Mouse (Mus musculus): ENCODE data around the gene Arhgap45. TPM values are rescaled to one million over a fixed set of nuclear protein-coding genes. Genes with fewer than 3 reads are reported as not detected.
"Not testable (repeated sequence)": the region's sequence is repeated elsewhere in the genome, so short reads cannot be mapped to it uniquely, and the experiment has no call there.

Gene Arhgap45
- total RNA-seq, 4 experiments from 2014 or later: 3.6 to 9.6 (median 6.0) TPM

DNA sequence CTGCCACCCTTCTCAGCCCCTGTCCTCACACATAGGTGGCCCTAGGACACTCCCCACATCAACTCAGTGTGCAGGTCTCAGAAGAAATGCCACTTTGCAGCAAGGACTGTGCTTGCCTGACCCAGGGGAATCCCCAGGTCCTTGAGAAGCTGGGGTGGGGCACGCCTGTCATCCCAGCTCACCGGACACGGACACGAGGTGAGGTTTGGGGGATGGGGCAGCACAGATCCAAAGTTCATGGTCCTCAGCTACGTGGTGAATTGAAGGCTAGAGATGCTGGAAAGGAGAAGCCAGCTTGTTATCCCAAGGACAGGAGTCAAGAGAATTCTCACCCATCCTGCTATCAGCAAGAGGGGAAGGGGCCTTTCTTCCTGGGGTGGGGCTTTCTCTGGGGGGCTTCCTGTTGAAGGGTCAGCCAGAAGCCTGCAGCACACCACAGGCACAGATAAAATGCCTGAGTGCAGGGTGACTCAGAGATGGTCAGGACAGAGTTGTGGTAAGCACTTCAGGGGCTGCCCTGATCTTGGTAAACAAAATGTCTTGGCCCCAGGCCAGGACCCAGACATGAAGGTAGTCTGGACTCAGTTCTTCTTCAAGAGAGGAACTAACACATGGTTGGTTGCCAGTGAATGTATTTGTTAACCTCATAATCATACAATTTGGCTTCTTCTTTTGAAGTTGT is 16.5 kb downstream of the Arhgap45 start:
- no peak for DNase-seq (ENCODE audit: low spot score in 2 of 2)

DNA sequence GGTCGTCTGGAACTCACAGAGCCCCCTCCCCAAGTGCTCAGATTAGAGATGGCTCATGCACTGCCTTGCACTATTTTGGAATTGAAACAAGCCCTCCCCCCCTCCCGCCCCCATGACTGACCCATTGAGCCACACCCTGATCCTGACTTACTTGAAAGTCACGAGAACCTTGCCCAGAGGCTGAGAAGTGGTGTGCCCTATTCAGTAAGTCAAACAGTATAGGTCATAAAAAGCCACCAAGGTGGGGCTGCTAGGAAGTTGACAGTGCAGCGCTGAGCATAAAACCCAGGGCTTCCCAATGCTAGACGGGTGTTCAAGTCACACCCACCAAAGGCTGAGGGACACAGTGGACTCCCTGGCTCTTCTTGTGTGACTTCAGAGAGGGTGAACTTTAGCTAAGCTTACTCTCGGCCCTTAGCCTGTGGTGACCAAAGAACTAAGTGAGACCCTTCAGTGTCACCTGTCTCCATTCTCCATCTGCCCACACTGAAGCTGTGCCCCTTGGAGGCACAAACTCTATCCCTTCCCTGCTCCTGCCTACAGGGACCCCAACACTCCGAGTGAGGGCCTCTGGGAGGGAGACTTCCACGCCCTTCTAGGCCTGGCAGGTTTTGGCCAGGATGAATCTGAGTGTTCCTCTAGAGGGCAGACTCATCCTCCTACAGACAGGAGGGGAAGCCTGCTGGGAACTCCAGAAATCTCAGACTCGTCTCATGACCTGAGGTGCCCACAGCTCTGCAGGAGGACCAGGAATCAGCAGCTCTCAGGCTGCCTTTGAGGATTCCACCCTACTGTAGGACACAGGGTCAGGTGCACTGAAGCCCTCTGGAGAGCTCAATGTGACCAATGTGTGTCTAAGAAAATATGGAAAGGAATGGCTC is 17.3 kb downstream of the Arhgap45 start:
- no peak for DNase-seq (ENCODE audit: low spot score in 2 of 2)

DNA sequence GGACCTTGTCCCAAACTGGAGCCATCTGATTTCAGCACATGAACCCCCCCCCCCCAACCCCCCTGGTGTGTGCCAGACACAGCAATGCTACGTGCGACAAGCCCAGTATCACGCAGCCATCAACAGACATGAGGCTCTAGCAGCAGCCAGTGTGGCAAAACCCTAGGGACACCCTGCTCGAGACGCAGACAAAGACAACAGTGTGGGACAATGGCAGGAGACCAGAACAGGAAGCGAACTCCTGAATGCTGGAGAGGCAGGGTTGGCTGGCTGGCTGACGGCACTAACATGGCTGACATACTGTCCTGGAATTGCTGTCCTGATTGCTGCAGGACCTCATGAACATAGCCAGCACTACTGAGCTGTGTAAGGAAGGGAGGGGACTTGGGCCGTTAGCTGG is 18.7 kb downstream of the Arhgap45 start:
- no peak for DNase-seq (ENCODE audit: low spot score in 2 of 2)

DNA sequence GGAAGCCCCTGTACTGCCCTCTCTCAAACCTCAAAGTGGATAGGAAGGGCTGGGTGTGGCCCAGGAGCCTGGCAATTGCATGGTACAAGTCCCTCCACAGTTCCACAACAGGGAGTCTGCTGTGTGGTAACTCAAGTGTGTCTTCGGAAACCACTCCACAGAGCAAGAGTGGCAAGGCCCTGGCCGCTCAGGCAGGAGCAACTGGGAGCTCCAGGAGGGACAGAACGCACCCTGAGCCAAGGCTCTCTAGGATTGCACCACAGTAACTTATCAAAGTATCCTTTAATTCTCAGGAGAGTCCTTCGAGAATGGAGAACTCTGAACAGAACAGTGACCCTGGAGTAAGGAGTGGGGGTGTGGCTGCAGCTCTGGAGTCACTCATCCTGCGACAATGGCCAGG is 19.2 kb downstream of the Arhgap45 start:
- no peak for DNase-seq (ENCODE audit: low spot score in 2 of 2)

DNA sequence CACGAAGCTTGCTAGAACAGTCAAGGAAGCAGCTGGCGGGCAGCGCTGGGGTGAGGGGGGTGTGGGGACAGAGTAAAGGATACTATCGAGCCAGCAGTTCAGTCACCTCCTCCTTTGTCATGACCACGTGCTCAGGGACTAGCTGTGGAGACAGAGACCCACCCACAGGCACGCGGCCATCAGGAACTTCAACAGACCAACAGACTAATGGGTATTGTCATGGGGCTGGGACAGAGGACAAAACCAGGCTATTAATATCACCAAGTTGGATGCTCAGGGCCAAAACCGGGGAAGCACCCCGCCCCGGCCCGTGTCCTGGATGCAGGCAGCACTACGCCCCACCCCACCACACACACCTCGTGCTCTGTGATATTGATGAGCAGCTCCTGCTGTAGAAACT is 20.4 kb downstream of the Arhgap45 start:
- no peak for DNase-seq (ENCODE audit: low spot score in 2 of 2)

DNA sequence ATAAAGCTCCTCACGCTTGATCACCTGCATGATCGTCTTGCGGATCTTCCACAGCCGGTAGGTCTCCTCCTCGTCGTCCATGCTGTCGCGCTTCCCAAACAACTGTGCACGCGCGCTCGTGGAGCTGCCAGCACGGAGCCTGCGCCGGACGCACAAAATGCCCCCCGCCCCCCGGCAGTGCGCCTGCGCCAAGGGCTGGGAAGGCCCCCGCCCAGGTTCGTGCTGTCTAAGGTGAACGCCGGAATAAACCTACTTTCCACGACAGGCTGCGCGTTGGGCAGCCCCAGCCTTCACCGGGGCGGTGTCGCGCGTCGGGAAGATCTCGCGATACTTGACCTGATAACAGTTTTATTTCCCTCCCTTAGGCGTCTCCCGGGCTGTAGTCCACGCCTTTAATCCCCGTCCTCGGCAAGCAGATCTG is 23.1 kb downstream of the Arhgap45 start, which contains the start of gene Polr2e:
TSS of gene Polr2e (minus strand) at position 237 of the 421 bp plus-strand sequence.
- peak; percentile 90 to 98 for DNase-seq (ENCODE audit: low spot score in 2 of 2)

DNA sequence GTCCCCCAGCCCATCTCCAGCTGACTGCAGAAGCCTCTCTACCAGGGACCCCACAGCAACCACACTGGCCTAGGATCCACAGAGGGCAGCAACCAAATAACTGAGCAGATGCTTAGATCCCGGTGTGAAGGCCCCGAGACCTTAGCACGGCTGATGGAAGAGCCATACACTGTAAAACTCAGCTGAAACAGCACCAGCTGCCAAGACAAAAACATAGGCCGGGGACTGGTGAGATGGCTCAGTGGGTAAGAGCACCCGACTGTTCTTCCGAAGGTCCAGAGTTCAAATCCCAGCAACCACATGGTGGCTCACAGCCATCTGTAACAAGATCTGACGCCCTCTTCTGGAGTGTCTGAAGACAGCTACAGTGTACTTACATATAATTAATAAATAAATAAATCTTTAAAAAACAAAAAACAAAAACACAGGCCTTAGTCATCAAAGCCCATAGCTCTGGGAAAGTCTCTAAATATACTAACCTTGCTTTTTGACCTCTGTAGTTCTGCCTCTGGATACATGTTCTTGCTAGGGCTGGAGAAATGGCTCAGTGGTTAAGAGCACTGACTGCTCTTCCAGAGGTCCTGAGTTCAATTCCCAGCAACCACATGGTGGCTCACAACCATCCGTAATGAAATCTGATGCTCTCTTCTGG is 25.1 kb downstream of the Arhgap45 start:
- DNase-seq (ENCODE audit: low spot score in 2 of 2): not testable (repeated sequence)

DNA sequence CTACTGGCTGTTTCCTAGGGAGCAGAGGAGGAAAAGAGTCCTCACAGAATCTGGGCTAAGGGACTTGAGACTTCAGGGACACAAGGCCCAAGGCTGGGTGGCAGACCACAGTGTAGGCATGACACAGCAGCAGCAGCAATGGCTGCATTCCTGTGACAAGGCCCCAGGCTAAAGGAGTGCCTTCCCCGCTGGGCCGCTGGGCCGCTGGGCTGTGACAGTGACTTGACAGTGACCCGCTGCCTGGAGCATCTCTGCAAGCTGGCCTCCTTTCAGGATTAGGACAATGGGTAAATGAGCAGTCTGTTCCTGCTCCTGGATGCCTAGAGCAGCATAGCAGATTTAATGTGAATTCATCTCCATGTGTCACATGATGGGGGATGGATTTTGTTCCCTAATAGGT is 27.6 kb downstream of the Arhgap45 start:
- no peak for DNase-seq (ENCODE audit: low spot score in 2 of 2)

DNA sequence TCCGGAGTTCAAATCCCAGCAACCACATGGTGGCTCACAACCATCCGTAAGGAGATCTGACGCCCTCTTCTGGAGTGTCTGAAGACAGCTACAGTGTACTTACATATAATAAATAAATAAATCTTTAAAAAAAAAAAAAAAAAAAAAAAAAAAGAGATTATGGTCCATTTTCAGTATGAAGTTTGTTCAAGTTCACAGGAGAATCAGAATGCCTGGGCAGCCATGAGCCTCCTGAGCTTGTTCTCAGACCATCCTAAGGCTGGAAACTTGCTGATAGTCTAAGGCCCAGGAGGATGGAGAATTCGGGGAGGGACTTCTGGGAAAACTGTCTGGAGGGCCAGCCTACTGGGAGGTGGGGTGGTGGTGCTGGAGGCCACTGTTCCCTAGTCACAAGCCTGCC is 28.9 kb downstream of the Arhgap45 start:
- not testable (repeated sequence) for DNase-seq (ENCODE audit: low spot score in 2 of 2)

DNA sequence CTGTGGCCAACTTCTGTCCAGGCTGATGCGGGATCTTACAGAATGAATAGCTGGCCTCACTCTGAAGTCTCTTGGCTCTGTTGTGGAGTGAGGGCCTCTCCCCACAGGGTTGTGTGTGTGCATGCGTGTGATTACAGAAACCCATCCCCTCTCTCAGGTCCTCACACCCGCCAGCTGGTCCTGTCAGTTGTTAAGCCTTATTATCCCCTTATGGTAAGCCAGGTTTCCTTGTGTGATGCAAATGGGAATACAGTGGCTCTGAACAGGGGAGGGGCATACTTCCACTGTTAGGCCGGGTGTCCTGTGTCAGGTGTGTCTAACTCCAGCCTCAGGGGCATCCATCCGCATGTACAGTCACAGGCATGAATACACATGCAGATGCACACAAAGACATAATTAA is 29.3 kb downstream of the Arhgap45 start:
- no peak for DNase-seq (ENCODE audit: low spot score in 2 of 2)

DNA sequence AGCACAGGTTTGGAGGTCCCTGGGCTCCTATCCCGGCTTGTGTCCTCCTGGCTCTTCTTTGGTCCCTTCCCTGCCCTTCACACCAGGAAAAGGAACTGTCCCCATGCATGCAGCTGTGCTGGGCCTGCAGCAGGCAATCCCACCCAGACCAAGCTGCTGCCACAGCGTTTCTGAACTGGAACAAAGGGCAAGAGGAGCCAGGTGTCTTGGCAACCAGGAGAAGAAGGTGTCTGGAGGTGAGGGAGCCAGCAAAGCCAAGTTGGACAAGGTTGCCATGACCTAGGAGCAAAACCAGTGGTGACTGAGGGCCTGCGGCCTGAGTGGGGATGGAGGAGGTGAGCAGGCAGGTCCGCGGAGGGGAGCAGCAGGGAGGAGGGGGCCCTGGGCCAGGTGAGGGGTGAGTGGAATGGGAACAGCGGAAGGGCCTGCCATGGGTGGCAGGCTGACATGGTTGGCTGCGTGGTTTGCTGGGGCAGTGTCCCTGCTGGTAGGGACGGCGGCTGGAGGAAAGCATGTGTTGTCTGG is 30.6 kb downstream of the Arhgap45 start, which contains the start of gene Gpx4:
TSS of gene Gpx4 (plus strand) at position 126 of the 525 bp plus-strand sequence.
- no peak for DNase-seq (ENCODE audit: low spot score in 2 of 2)

DNA sequence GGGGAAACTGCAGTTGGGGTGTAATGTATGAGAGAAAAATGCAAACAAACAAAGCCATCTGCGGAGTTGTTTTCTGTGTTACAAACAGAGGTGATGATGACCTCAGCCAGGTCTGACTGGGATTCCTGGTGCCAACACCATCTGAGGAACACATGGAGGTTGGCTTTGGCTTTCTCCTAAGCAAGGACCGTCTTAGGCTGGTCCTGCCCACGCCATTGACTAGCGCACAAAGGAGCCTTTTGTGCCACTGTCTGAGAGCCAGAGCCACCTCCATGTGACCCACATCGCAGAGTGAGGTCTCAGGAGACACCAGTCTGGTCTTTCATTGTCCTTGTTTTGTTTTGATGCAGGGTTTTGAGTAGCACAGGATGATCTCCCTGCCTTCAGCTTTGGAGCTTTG is 31.9 kb downstream of the Arhgap45 start:
- DNase-seq (ENCODE audit: low spot score in 2 of 2): no peak

DNA sequence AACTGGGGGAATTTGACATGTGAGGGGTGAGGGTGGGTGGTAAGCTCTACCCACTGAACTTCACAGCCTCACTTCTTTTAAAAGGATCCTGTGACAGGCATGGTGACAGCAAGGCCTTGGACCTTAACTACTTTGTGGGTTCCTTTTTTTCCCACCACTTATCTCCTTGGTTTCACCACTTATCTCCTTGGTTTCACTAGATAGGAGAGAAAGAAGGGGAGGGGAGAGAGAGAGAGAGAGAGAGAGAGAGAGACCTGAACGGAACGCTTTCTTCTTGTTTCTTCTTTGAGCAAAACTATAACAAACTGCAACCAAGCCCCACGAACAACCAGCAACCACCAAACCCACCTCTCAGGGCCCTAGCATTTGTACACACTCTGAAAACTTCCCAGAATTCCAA is 32.4 kb downstream of the Arhgap45 start:
- no peak for DNase-seq (ENCODE audit: low spot score in 2 of 2)

DNA sequence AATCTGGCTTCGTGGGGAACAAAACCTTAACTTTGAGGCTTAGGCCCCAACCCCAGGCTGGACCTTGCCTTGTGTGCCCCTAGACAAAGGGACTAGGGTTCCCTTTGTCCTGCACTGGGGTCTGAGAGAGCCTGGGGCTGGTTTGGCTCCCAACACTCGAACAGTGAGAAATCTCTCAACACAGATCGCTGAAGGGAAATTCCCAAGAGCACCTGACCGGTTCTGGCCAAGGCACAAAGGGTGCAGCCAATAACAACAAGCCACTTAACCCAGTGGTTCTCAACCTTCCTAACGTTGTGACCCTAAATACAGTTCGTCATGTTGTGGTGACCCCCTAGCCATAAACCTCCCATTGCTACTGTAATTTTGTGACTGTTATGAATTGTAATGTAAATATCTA is 33.8 kb downstream of the Arhgap45 start:
- DNase-seq (ENCODE audit: low spot score in 2 of 2): no peak

DNA sequence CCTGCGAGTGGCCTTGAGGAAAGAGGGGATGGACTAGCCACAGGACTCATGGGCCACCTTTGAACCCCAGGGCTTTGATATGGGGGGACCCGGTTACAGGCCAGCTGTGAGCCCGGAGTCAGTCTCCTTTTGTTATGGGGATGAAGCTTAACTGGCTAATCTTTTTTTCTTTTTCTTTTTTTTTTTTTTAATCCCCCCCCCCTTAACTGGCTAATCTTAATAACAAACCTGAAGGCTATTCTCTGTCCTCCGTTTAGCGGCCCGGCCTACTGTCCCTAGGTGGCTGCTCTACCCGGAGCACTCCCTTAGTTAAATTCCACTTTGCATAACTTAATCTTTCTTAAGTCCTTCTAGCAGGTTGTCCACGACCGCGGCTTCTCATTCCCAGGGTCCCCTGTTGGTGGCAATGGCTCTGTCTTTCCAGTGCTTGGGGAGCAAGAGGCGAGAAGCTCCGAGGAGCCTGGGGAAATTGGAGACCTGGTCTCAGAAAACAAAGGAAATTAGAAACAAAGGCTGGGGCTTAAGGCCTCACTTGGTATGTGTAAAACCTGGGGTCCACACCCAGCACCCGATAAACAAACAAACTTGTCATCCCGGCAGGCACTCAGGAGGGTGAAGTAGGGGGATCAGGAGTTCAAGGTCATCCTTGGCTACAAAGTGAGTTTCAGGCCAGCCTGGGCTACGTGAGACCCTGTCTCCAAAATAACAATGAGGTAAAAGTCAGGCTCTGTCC is 34.6 kb downstream of the Arhgap45 start:
- no peak for DNase-seq (ENCODE audit: low spot score in 2 of 2)

DNA sequence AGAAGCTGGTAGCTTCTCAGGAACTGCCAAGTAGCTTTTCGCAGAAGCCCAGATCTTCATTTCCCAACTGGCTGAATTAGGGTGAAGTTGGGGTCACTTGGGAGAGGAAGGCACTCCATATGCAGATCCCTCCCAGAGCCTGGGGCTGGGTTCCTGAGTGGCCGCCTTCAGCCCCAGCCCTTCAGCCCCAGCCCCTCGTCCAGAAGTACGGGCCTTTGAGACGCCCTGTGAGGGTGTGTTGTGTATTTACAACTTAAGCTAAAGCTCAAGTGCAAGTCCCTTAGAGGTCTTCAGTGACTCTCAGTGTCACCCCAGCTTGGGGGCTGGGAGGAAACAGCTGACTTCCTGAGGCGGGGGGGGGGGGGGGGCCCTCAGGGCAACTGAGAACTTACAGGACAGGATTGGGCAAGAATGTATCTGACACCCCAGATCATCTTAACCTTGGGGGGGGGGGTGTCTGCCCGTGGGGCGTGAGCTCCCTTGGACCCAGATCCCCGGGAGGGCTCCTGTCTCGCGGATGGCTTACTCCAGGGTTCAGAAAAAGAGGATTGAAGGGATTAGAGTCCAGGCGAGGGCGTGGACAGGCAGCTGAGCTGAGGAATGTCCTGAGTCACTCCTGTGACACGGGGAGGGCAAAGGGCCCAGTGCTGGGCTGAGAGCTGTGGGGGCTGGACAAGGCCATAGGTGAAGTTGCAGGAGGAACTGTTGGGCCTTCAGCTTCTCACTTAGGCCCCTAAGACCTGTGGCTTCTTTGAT is 35.3 kb downstream of the Arhgap45 start:
- DNase-seq (ENCODE audit: low spot score in 2 of 2): no peak

DNA sequence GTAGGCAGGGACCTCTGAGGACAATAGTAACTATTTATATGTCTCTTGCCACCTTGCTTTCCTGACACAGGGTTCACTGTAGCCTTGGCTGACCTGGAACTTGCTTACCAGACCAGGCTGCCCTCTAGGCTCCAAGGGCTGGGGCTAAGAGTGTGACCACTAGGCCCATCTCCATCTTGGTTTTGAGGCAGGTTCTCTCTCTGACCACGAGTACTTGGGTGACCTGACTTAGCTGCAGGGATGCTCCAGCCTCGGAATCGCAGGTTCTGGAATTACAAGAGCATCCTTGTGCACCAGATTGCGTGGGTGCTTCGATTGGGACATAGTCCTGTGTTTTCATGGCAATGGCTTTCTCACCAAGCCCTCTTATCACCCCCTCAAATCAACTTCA is 35.9 kb downstream of the Arhgap45 start:
- no peak for DNase-seq (ENCODE audit: low spot score in 2 of 2)

DNA sequence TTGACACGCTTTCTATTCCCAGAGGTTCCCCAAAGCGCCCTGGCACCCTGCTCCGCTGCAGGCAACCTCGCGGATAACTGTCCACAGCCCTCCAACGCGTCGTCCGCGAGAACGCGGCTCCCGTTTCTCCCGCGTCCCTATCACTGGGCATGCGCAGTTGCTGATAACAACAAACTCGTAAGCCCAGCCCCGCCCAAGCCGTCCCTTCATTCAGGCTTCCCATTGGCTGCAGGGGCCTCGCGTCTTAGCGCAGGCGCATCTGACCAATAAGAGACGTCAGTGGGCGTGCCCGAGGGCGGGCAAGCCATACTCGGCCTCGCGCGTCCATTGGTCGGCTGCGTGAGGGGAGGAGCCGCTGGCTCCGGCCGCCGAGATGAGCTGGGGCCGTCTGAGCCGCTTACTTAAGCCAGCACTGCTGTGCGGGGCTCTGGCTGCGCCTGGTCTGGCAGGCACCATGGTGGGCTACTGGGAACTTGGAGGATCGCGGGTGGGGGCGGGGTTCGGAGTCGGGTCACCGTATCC is 36.9 kb downstream of the Arhgap45 start:
- peak; percentile 94 to 100 for DNase-seq (ENCODE audit: low spot score in 2 of 2)

DNA sequence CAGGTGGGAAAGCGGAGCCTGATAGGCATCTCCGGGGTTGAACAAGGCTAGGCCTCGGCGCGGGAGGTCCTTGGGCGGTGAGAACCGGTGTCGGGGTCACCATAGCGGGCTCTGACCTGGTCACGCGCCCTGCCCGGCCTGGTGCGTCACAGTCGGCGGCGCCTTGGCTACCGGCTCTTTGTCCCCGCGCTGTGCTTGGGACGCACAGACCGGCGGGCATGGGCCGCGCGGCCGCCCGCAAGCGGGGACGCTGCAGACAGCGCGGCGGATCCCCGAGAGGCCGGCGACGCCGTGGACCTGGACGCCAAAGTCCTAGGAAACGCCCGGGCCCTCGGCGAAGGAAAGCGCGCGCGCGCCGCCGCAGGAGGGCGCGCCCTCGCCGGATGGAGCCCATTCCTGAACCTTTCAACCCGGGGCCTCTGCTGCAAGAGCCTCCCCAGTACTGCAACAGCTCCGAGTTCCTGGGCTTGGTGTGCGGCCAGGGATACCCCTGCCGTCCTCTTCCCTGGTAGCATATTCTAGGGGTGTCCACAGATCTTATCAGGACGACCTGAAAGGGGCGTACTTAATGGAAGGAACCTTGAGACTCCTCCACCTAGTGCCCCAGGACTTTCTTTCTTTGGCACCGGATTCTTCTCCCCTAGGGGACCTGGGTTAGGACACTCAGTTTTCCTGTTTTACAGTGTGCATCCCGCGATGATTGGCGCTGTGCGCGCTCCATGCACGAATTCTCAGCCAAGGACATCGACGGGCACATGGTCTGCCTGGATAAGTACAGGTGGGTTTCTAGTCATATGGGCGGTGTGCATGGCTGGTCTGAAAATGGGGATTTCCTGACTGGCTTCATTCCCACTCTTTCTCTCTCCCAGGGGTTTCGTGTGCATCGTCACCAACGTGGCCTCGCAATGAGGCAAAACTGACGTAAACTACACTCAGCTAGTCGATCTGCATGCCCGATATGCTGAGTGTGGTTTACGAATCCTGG is 37.7 kb downstream of the Arhgap45 start:
- DNase-seq (ENCODE audit: low spot score in 2 of 2): peak in 1 of 2 experiments; percentile 61
